Mouse (Mus musculus) right cerebral cortex, postnatal 36 days (tissue): ENCODE measurements around the gene Dach1.

Experiments used
- DNase-seq, 2 experiments: peaks; one replicate each; pipeline ENCODE4 v3.0.0; 2022; ENCODE audit warnings: low spot score in 2 of 2, mixed read lengths in 1 of 2

Gene Dach1

GRCm38 (mm10) chr14:97847641-97848040 is 321.9 kb downstream of the Dach1 start:
- DNase-seq = no peak

- DNase-seq = no peak
Measured at GRCm38 (mm10) chr14:97839275-97839674, 330.3 kb downstream of the Dach1 start.

DNA sequence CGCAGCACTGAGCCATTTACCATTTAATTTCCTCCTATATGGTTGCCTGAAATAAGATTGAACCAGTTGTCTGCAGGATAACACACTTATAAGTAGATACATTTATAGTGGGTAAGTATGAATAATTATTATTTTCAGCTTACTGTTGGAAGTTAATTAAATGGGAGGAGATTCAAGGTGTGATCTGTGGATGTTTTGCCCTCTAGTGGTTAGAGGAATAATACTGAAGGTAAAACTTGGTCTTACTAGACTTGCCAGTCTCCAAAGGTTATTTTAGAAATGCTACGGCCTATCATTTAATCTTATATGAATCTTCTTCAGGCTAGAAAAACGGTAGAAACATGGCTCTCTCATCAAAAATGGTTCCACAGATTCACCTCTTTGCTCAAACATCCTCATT is 339.7 kb downstream of the Dach1 start:
- no peak for DNase-seq

DNA sequence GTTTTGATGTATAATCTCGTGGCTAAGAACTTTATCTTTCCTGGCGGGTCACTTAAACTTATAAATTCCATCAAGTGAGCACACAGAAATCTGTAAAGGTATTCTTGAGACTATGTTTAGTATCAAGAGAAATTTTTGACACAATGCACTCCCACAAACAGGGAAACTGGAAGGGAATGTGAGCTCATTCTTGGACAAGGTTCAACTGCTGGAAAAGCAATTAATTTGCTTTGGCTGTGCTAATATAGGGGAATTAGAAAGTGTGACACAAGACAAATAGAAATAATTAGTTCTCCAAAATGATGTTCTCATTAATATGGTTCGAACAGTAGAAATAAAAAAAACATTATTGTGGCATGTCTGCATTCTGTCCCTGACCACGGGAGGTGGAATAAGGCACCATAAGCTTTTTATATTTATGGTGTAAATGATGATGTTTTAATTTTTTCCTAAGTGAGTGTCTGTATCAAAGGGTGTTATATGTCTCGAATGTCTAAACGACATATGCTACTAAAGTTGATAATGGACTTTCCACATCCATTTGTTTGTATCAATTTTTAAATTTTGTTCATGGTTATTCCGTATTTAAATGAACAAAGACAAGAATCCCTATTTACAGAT is 354.9 kb downstream of the Dach1 start:
- no peak for DNase-seq

DNA sequence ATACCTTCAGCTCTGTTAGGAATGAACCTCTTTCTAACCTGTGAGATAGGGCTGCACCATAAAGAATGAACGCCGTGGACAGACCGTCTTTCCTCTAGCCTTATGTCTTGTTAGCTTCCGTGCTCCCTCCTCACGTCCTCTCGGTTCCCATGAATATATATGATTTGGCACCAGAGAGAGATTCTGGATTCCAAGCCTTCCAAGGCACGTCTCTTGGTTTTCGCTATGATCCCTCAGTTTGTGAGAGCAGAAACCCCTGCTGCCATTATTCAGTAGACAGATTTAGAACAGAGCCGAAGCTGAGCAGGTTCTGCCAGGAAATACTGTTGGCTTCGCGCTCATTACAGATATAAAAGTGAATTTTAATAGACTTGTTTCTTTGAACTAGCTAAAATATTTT is 356.0 kb downstream of the Dach1 start:
- no peak for DNase-seq

DNA sequence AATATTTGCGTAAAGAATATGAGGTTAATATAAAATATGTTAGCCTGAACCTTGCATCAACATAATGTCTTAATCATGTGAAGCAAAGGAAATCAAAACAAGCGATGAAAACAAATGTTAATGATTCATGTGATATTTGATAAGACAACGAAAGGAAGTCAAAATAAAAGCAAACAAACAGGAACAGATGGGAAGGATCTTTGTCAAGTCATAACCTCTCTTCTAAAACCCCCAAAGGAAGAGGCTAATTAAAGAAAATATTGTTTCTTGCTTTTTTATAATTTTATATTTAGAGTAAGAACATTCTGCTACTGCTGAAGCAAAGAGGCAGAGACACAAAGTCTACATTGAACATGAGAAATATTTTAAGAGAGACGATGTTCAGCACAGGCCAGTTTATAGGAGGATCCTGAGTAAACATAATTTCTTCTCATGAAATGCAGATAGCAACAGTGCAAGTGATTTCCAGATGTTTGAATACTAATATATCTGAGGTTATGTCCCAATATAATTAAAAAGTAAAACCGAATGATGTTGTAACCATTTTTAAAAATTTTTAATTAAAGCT is 374.1 kb downstream of the Dach1 start:
- no peak for DNase-seq

DNA sequence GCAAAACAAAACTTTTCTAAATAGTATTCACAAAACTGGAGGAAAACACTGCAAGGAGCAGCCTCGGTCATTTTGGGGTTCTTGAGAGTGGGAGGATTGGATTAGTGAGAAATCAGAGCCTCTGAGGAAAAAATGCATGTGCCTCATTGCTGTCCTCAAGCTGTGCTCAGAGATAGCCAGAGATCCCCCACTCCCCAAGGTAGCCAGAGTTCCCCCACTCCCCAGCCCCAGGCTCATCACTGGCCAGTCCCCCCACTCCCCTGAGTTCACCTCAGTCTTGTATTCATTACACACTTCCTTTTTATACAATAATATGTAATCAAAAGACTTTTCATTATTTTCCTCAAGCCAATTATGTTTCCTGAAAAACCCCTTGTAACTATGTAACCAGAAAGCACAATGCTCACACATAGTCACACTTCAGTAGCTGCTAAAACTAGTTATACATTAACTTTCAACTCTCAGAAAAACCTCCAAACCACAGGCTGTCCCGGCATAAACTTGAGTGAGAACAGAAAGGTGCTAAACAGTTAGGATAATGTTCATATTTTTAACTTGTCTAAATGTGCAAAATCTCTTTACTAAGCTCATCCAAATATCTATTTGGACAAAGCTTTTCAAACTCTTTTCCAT is 395.3 kb downstream of the Dach1 start:
- no peak for DNase-seq

GRCm38 (mm10) chr14:97754400-97754799 is 415.2 kb downstream of the Dach1 start:
- no peak for DNase-seq

- no peak for DNase-seq
Measured at GRCm38 (mm10) chr14:97753973-97754372, 415.6 kb downstream of the Dach1 start.

GRCm38 (mm10) chr14:97743252-97743651 is 426.3 kb downstream of the Dach1 start:
- DNase-seq = no peak

GRCm38 (mm10) chr14:97742785-97743184 is 426.8 kb downstream of the Dach1 start:
- no peak for DNase-seq
